Mouse (Mus musculus) forebrain, embryonic 16.5 days (tissue): ENCODE results near the gene Bsn. TPM values are rescaled to one million over a fixed set of nuclear protein-coding genes. Genes with fewer than 3 reads are reported as not detected.
A peak's percentile ranks its signal among the peaks of the same experiment; 100 is the strongest.
"Not testable (repeated sequence)": the region's sequence is repeated elsewhere in the genome, so short reads cannot be mapped to it uniquely, and the experiment has no call there.

Experiments
- ATAC-seq: fragments of 200-750 bp; cut with Nextera tagmentation; 2 replicates; pipeline ENCODE4 v1.8.0; 2017; ENCODE audit warnings: mild to moderate bottlenecking, moderate library complexity
- H3K27ac ChIP-seq: fragments of 300-500 bp; sonication (generic); 2 replicates; pipeline ENCODE4 v1.5.1; 2014; ENCODE audit warnings: low read length, control low read depth
- H3K27me3 ChIP-seq: fragments of 300-500 bp; sonication (generic); replicated peaks from 2 replicates; pipeline ENCODE4 v1.6.1; 2014; ENCODE audit warnings: low read length; ENCODE audit not compliant: control insufficient read depth, insufficient read depth
- H3K36me3 ChIP-seq: fragments of 300-500 bp; sonication (generic); 2 replicates; pipeline ENCODE4 v1.6.1; 2014; ENCODE audit not compliant: control insufficient read depth, insufficient read depth
- H3K4me1 ChIP-seq: fragments of 300-500 bp; sonication (generic); replicated peaks from 2 replicates; pipeline ENCODE4 v1.6.1; 2014; ENCODE audit warnings: low read length; ENCODE audit not compliant: control insufficient read depth, insufficient read depth
- H3K4me2 ChIP-seq: fragments of 300-500 bp; sonication (generic); 2 replicates; pipeline ENCODE4 v1.6.1; 2014; ENCODE audit warnings: mild to moderate bottlenecking, low read length, control low read depth
- H3K4me3 ChIP-seq: fragments of 300-500 bp; sonication (generic); replicated peaks from 2 replicates; pipeline ENCODE4 v1.5.1; 2014; ENCODE audit warnings: mild to moderate bottlenecking, low read length, control low read depth
- H3K9ac ChIP-seq: fragments of 300-500 bp; sonication (generic); replicated peaks from 2 replicates; pipeline ENCODE4 v1.6.1; 2014; ENCODE audit warnings: low read depth, low read length, control low read depth
- H3K9me3 ChIP-seq: fragments of 300-500 bp; sonication (generic); 2 replicates; pipeline ENCODE4 v1.6.1; 2016; ENCODE audit warnings: low read length; ENCODE audit not compliant: control insufficient read depth
- WGBS: fragments of 180-500 bp; shearing (Covaris S2); extraction: QIAGEN DNeasy Blood & Tissue Kit; methylation state at CpG from one replicate; pipeline ENCODE4 v1.1.7; 2014; 5-methylcytosine and 5-hydroxymethylcytosine counted together
- polyA plus RNA-seq: library from polyadenylated mRNA; unstranded; fragments of >200 nt; fragmentation: Nextera tagmentation; extraction: Ambion mirVana; gene quantifications from 2 replicates; pipeline ENCODE4 v1.2.1, GENCODE M21; 2015

Gene Bsn
- polyA plus RNA-seq, 1 experiment from 2014 or later, result 8.5 TPM

GRCm38 (mm10) chr9:108203015-108203414, 12.8 kb upstream of the Bsn start:
- ATAC-seq, result no peak
- Histone ChIP-seq H3K4me1 (peaks cover 15% of the 10 kb centered on the region), H3K4me3 (no peak overlapping the region), H3K36me3 (peaks cover 8% of the 10 kb centered on the region), H3K9me3 (no peaks in the 10 kb centered on the region), H3K4me2 (no peak overlapping the region), H3K9ac (no peak overlapping the region), H3K27me3 (no peaks in the 10 kb centered on the region), H3K27ac (no peak overlapping the region)
- WGBS, result 38% methylated on average over 13 of the region's 13 CpGs

DNA sequence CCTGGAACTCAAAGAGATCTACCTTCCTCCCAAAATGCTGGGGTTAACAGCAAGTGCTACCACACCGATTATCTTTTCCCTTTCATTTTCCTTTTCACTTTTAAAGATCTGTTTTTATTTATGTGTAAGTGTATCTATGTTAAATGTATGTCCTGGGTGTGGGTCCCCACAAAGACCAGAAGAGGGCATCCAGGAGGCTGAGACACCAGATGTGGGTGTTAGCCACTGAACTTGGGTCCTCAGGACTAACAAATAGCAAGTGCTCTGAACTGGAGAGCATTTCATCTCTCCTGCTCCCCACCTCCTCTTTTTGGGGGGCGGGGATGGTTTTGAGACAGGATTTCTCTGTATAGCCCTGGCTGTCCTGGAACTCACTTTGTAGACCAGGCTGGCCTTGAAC, 12.0 kb upstream of the Bsn start:
- H3K9ac ChIP-seq, result no peak overlapping the region
- no peaks in the 10 kb centered on the region for H3K9me3 ChIP-seq
- WGBS, result 93% methylated on average over 2 of the region's 2 CpGs
- H3K4me2 ChIP-seq, result no peak overlapping the region
- no peak for ATAC-seq
- H3K27ac ChIP-seq, result no peak overlapping the region
- H3K4me1 ChIP-seq, result peaks cover 20% of the 10 kb centered on the region
- peaks cover 3% of the 10 kb centered on the region; the same call in 1 of the 2 replicates for H3K36me3 ChIP-seq
- no peak overlapping the region for H3K4me3 ChIP-seq
- no peaks in the 10 kb centered on the region for H3K27me3 ChIP-seq

DNA sequence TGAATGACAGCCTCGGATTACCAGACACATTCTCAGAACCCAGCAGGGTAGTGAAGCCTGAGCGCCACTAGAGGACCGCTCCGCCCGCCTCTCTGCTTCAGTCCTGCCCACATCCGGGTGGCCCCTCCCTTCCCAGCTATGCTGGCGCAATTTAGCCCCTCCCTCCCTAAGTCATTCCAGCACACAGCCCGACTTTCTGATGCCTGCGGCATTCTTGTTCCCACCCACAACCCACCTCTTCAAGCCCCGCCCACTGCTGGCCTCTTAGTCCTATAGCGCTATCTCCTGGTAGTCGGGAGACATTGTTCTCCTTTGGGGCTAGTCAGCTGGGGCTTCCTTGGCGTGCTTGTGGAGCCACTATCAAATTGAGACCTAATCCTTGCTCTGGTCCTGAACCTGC, 11.0 kb upstream of the Bsn start:
- no peak overlapping the region for H3K27ac ChIP-seq
- H3K9me3 ChIP-seq, result no peaks in the 10 kb centered on the region
- ATAC-seq, result peak; percentile 90
- peaks cover 25% of the 10 kb centered on the region for H3K4me1 ChIP-seq
- H3K4me3 ChIP-seq, result peak overlapping the region; percentile 20
- no peaks in the 10 kb centered on the region for H3K36me3 ChIP-seq
- H3K4me2 ChIP-seq, result peak overlapping the region; percentile 54
- 1% methylated on average over 13 of the region's 13 CpGs for WGBS
- no peaks in the 10 kb centered on the region for H3K27me3 ChIP-seq
- H3K9ac ChIP-seq, result peak overlapping the region; percentile 33; the same call in 1 of the 2 replicates

DNA sequence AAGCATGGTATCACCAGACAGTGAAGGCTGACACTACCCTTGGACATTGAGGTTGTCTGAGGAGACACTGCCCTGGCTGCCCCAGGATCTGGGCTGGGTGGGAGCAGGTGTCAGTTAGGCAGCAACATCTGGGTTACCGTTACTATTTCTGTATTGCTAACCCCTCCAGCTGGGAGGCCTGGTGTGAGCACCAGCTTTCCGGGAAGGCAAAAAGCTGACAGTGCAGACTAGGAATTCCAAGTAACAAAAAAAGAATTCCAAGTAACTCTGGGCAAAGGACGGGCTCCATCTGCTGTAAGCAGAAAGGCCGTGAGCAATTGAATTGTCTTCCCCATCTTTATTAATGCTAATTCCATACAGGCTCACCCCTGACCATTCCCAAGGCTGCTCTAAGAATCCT, 8.4 kb upstream of the Bsn start:
- Histone ChIP-seq H3K9ac (no peak overlapping the region), H3K9me3 (no peaks in the 10 kb centered on the region)
- 59% methylated on average over 4 of the region's 4 CpGs for WGBS

GRCm38 (mm10) chr9:108196920-108197677, 6.9 kb upstream of the Bsn start:
- H3K4me1 ChIP-seq, result peaks cover 19% of the 10 kb centered on the region
- no peak overlapping the region for H3K9ac ChIP-seq
- H3K36me3 ChIP-seq, result no peaks in the 10 kb centered on the region
- WGBS, result 8% methylated on average over 24 of the region's 24 CpGs
- no peak overlapping the region for H3K27ac ChIP-seq
- H3K9me3 ChIP-seq, result no peaks in the 10 kb centered on the region
- H3K4me2 ChIP-seq, result peak overlapping the region; percentile 27
- no peaks in the 10 kb centered on the region for H3K27me3 ChIP-seq
- peak; percentile 54; the same call in 1 of the 2 replicates for ATAC-seq
- no peak overlapping the region for H3K4me3 ChIP-seq

More for the DNA sequence above, 8.4 kb upstream of the Bsn start:
- no peak for ATAC-seq
- H3K27ac ChIP-seq, result no peak overlapping the region
- no peak overlapping the region for H3K4me3 ChIP-seq
- no peaks in the 10 kb centered on the region for H3K27me3 ChIP-seq
- H3K36me3 ChIP-seq, result no peaks in the 10 kb centered on the region
- no peak overlapping the region for H3K4me2 ChIP-seq
- peaks cover 19% of the 10 kb centered on the region for H3K4me1 ChIP-seq

DNA sequence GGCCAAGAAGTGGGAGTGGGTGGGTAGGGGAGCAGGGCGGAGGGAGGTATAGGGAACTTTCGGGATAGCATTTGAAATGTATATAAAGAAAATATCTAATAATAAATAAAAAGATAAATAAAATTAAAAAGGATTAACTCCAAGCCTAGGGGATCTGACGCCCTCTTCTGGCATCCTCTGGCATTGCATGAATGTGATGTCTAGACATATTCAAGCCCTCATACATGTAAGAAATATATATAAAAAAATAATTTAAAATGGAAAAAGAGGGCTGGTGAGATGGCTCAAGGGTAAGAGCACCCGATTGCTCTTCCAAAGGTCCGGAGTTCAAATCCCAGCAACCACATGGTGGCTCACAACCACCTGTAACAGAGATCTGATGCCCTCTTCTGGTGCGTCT, 6.0 kb upstream of the Bsn start:
- H3K36me3 ChIP-seq, H3K27ac ChIP-seq, H3K27me3 ChIP-seq, H3K4me2 ChIP-seq, H3K9ac ChIP-seq, ATAC-seq, H3K4me3 ChIP-seq, H3K9me3 ChIP-seq: not testable (repeated sequence)
- H3K4me1 ChIP-seq, result peaks cover 19% of the 10 kb centered on the region
- whole genome bisulfite sequencing, result 79% methylated on average over 6 of the region's 6 CpGs

DNA sequence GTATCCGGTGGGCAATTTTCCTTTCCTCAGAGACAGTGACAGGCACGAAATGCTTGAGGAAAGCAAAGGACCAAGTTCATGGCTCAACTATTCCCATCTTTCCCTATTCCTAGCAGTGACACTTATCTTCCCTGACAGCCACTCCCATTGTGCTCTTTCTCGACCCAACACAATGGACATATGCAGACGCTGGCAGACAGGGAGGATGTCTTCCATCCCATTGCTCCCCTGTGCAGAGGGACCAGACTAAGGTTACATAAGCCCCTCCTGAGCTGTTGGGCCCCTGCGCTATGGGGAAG, 747 bp downstream of the Bsn start:
- H3K9me3 ChIP-seq, result no peaks in the 10 kb centered on the region
- no peak overlapping the region for H3K27ac ChIP-seq
- peaks cover 20% of the 10 kb centered on the region for H3K4me1 ChIP-seq
- peak overlapping the region; percentile 75 for H3K4me3 ChIP-seq
- 28% methylated on average over 5 of the region's 5 CpGs for WGBS
- peak overlapping the region; percentile 89 for H3K9ac ChIP-seq
- peak overlapping the region; percentile 83 for H3K4me2 ChIP-seq
- H3K36me3 ChIP-seq, result no peaks in the 10 kb centered on the region
- peak; percentile 51 for ATAC-seq
- H3K27me3 ChIP-seq, result no peaks in the 10 kb centered on the region

DNA sequence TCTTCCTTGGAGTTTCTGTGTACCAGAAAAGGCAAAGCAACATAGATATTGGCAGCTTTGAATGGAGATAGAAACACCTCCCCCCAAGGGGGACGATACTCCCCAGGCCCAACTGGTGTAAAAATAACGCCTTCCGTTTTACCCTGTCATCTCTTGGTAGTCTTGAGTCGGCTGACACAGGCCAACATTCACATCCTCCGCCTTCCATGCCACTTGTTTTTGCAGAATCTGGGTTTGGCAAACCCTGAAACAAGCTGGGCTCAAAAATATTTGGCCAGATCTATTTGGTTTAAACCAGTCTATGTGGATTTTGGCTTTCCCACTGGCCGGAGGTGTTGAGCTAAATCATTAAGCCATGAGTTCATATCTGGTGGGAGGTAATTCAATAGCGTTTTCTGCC, 1.2 kb downstream of the Bsn start:
- H3K27ac ChIP-seq, result no peak overlapping the region
- peaks cover 20% of the 10 kb centered on the region for H3K4me1 ChIP-seq
- H3K36me3 ChIP-seq, result no peaks in the 10 kb centered on the region
- H3K4me2 ChIP-seq, result peak overlapping the region; percentile 83
- H3K9me3 ChIP-seq, result no peaks in the 10 kb centered on the region
- no peaks in the 10 kb centered on the region for H3K27me3 ChIP-seq
- H3K9ac ChIP-seq, result peak overlapping the region; percentile 89
- WGBS, result 70% methylated on average over 7 of the region's 7 CpGs
- peak overlapping the region; percentile 75 for H3K4me3 ChIP-seq
- no peak for ATAC-seq

DNA sequence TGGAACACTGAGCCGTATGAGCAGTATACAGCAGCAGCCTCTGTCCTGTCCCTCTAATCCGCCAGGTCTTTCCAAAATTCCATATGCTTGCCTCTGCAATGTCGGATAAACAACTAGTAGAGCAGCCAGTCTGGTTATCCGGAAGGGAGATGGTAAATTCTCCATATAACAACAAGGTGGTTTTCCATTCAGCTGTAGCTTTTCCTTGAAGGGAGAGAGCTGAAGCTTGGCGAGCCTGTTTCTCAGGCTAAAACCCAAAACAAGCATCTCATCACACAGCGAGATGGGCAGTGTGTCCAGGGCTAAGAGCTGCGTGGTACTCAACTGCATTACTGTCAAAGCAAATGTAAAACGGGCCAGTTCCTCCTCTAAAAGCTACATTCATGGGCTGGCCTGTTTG, 1.7 kb downstream of the Bsn start:
- Histone ChIP-seq H3K4me1 (peaks cover 20% of the 10 kb centered on the region), H3K9ac (no peak overlapping the region), H3K27ac (no peak overlapping the region), H3K4me2 (peak overlapping the region; percentile 83), H3K4me3 (peak overlapping the region; percentile 75; the same call in 1 of the 2 replicates), H3K36me3 (no peaks in the 10 kb centered on the region), H3K27me3 (no peaks in the 10 kb centered on the region), H3K9me3 (no peaks in the 10 kb centered on the region)
- 74% methylated on average over 8 of the region's 8 CpGs for WGBS
- no peak for ATAC-seq

DNA sequence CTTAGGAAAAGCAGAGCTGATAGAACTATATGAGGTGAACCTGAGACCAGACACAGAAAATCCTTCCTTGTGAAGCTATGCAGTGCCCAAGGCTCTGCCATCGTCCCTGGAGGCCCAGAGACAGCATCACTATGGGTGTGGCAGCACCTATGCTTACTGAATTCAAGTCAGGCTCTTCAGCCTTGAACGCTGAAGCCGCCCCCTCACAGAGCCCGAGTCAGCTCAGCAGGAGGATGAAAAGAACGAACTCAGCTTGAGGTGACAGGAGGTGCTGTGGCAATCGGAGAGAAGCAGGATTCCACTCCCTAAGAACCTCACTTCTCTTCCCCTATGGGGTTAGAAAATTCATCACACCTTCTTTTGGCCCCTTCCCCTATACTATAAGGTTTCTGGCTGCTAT, 2.6 kb downstream of the Bsn start:
- ATAC-seq, result no peak
- no peak overlapping the region for H3K27ac ChIP-seq
- H3K4me2 ChIP-seq, result no peak overlapping the region
- H3K9me3 ChIP-seq, result no peaks in the 10 kb centered on the region
- 46% methylated on average over 6 of the region's 6 CpGs for WGBS
- no peak overlapping the region; the same call in 1 of the 2 replicates for H3K9ac ChIP-seq
- no peak overlapping the region for H3K4me3 ChIP-seq
- no peaks in the 10 kb centered on the region for H3K36me3 ChIP-seq
- H3K27me3 ChIP-seq, result no peaks in the 10 kb centered on the region
- H3K4me1 ChIP-seq, result peaks cover 20% of the 10 kb centered on the region
